Mouse (Mus musculus) spleen, adult 2 months (tissue): ENCODE results near the gene Tmem200a.

ENCODE experiments used
- CTCF ChIP-seq: fragments of 200-500 bp; IDR thresholded peaks from 2 replicates; pipeline ENCODE4 v1.5.1; 2011; ENCODE audit warnings: mild to moderate bottlenecking, inconsistent platforms; ENCODE audit not compliant: insufficient read depth, insufficient read length, insufficient replicate concordance; ENCODE audit errors: extremely low read depth
- POLR2A ChIP-seq: fragments of 200-500 bp; IDR thresholded peaks from 2 replicates; pipeline ENCODE4 v1.6.1; 2011; ENCODE audit warnings: low read depth, low read length, inconsistent platforms

DNA sequence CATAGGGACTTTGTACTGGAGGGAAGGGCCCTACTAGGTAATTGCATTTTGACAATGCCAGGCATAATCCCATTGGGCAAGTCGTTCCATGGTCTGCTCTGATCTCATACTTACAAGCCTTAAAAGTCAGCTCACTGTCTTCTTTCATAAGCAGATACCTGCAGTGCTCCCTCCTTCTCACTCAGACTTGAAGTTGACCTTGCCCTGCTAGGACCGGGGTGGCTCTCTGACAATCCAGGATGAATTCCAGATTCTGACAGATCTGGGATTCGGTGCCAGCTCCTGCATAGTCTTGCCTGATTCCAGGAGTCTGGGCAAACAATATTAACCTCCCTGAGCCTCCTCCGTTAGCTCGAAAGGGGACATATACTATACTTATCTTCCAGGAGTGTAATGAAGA, 6.9 kb downstream of the Tmem200a start:
- TF ChIP-seq CTCF (no peak), POLR2A (no peak)
